Mouse (Mus musculus): ENCODE results near the gene Mpc1.
"Not testable (repeated sequence)": the region's sequence is repeated elsewhere in the genome, so short reads cannot be mapped to it uniquely, and the experiment has no call there.

The Mpc1 gene

GRCm38 (mm10) chr17:8330602-8331001 is 47.9 kb downstream of the Mpc1 start:
- no peak for DNase-seq (ENCODE audit: low spot score)

- DNase-seq (ENCODE audit: low spot score), result not testable (repeated sequence)
Observed at GRCm38 (mm10) chr17:8337159-8337558, 54.5 kb downstream of the Mpc1 start, which contains the start of gene Prr18. Prr18 (plus strand) TSS chr17:8337459.

DNA sequence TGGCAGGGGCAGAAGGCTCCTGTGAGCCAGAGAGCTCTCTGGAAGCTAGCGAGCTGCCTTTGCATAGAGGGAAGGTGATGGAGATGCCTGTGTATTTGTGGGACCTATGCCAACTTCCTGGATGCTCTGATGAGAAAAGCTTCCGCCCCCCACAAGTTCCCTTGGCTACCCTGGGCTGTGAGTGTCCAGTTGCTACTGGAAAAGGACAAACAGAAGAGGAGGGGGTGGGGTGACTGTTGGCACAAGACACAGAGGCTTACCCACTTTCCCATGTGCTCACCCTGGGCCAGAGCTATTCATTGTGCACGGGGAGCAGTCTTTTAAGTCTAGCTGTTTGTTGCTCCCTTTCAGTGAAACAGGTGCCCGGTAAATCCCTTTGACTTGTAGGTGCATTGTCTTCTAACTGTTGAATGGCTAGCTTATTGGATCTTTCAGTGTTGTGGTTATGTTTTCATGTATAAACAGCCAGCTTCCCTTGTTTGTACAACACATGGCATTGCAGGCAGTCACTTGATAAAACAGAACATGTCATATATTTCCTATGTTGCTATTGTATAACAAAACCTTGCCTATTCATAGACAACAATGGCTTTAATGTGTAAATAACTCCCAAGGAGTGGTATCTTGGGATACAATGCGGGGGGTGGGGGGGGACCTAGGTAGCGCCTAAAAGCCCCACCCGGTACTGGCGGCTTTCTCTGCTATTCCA is 57.1 kb downstream of the Mpc1 start:
- no peak for DNase-seq (ENCODE audit: low spot score)

DNA sequence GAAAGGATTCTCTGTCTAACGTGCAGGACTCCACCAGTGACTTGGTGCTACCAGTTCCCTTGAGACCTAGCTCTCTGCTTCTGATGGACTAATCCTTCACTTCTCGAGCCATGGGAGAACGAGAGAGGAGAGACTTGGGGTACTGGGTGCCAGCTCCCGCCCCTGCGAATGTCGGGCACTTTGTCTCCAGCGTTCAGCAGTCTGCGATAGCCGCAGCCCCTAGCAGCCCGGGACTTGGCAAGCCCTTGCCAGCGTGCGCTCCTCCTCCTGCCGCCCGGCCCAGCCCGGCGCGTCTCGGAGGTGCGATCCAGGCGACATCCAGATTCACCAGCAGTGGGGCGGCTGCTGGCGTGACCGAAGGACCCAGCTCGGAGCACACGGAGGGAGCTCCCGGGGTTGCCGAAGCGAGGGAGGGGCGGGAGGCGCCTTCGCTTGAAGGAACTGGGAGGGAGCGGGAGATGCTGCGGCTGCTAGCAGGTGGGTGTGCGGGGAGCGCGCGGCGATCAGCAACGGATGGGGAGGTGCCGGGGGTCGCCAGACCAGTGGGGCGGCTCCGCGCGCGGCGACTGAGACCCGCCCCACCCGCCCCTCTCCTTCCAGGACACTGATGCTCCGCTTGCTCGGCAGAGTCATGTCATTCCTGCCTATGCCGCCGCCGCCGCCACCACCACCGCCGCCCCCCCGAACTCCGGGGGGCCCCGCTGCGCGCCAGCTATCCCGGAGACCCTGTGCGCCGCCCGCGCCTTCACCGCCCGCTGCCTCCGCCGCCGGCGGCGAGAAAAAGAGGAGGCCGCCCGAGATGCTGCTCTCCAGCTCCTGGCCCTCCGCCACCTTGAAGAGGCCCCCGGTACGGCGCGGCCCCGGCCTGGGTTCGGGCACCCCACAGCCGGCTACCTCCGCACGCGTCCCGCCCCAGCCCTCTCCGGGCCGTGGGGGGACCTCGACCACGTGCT is 58.0 kb downstream of the Mpc1 start:
- no peak for DNase-seq (ENCODE audit: low spot score)

DNA sequence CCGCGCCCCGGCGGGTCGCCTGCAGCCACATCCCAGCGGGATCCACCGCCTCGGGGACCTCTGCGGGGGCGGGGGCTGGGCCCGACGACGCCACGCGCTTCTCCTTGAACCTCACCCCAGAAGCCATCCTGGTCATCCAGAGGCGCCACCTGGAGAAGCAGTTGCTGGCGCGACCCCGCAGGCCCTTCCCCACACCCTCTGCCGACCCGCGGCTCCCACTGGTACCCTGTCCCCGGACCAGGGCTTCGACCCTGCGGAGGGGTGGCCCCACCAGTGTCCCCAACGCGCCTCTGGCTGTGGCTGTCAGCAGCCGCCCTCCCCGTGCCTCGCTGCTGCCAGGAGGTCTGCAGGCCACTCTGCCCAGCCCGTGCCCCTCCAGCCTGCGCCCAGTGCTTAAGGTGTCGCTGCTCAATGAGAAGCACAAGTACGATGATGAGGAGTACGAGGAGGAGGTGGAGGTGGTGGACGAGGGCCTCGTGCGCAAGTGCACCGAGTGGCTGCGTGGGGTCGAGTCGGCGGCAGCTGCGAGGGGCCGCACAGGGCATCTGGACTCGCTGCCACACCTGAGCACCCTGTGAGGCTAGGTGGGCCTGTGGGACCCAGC is 58.8 kb downstream of the Mpc1 start:
- no peak for DNase-seq (ENCODE audit: low spot score)

GRCm38 (mm10) chr17:8342706-8343105 is 60.0 kb downstream of the Mpc1 start:
- no peak for DNase-seq (ENCODE audit: low spot score)

GRCm38 (mm10) chr17:8343416-8343815 is 60.7 kb downstream of the Mpc1 start:
- no peak for DNase-seq (ENCODE audit: low spot score)

Data from ovary, adult 18-20 months (tissue).